In genomic region chr12:77501466-77502240, GRCm38 (mm10) we compare ENCODE assay signal across 12 mouse cellular contexts.
DNase-seq lines count a peak whose midpoint lies in the region; ATAC-seq and TF ChIP-seq lines count a peak whose summit lies in the region.
"Had no signal": no experiment of that assay in that cellular context is flagged by ENCODE, and none has a peak within 500 bp of the region (broad histone marks: within the 10 kb centered on the region; RNA-seq: fewer than 3 reads in every experiment).

No protein-coding gene starts in this region.

- no peak overlapping the region for H3K27ac ChIP-seq in liver, embryonic 15.5 days (replicated peaks)
- peak overlapping the region; percentile 22; the same call in 1 of the 2 replicates for H3K27ac ChIP-seq in hindbrain, postnatal 0 days
- H3K27ac ChIP-seq: embryonic facial prominence, embryonic 15.5 days; gastrocnemius, adult 2 months; limb, embryonic 15.5 days had no signal

- ATAC-seq in liver, embryonic 15.5 days (ENCODE audit: insufficient read depth), result 0 out of 2 replicates have a peak, but pooled peaks have one; percentile 31
- peak; percentile 70 for ATAC-seq in hindbrain, postnatal 0 days
- ATAC-seq in megakaryocyte progenitor cell, adult 5-6 weeks (replicated peaks; ENCODE audit: poor library complexity), result peak; percentile 48

- no peak overlapping the region for H3K4me2 ChIP-seq in liver, embryonic 15.5 days
- no peak overlapping the region for H3K4me2 ChIP-seq in hindbrain, postnatal 0 days (ENCODE audit: low read depth, low read length)
- H3K4me2 ChIP-seq: embryonic facial prominence, embryonic 15.5 days; limb, embryonic 15.5 days had no signal

- H3K9me3 ChIP-seq in liver, embryonic 15.5 days (replicated peaks), result no peaks in the 10 kb centered on the region
- no peaks in the 10 kb centered on the region for H3K9me3 ChIP-seq in hindbrain, postnatal 0 days (ENCODE audit: low read length)
- H3K9me3 ChIP-seq: embryonic facial prominence, embryonic 15.5 days; limb, embryonic 15.5 days; megakaryocyte, embryonic 14.5 days had no signal

- H3K36me3 ChIP-seq in liver, embryonic 15.5 days (replicated peaks), result no peaks in the 10 kb centered on the region
- no peaks in the 10 kb centered on the region for H3K36me3 ChIP-seq in hindbrain, postnatal 0 days (ENCODE audit: insufficient read depth, low read length)
- H3K36me3 ChIP-seq: embryonic facial prominence, embryonic 15.5 days; limb, embryonic 15.5 days had no signal

- peak; percentile 24 to 40 for DNase-seq in cerebellum, postnatal 14 days
- no peak for DNase-seq in cerebellum, adult 11 months
- DNase-seq in liver, result no peak
- peak; percentile 52 for DNase-seq in hindbrain, postnatal 0 days (ENCODE audit: low spot score)
- DNase-seq in thymus, adult 18-20 months, result no peak
- no peak for DNase-seq in frontal cortex, postnatal 10 days (ENCODE audit: low spot score in 2 of 2)
- DNase-seq: gastrocnemius, adult 2 months had no signal

- no peaks in the 10 kb centered on the region; the same call in 1 of the 2 replicates for H3K4me1 ChIP-seq in liver, embryonic 15.5 days (replicated peaks)
- no peaks in the 10 kb centered on the region for H3K4me1 ChIP-seq in hindbrain, postnatal 0 days (ENCODE audit: insufficient read depth, low read length)
- H3K4me1 ChIP-seq: embryonic facial prominence, embryonic 15.5 days; limb, embryonic 15.5 days had no signal

- WGBS in liver, embryonic 15.5 days (ENCODE audit: insufficient replicate concordance), result 43% methylated on average over 7 of the region's 7 CpGs
- WGBS in hindbrain, postnatal 0 days, result 45% methylated on average over 7 of the region's 7 CpGs

- H3K27me3 ChIP-seq in liver, embryonic 15.5 days, result no peaks in the 10 kb centered on the region
- no peaks in the 10 kb centered on the region for H3K27me3 ChIP-seq in hindbrain, postnatal 0 days (ENCODE audit: insufficient read depth, low read length)
- H3K27me3 ChIP-seq: embryonic facial prominence, embryonic 15.5 days; limb, embryonic 15.5 days had no signal

- no peak overlapping the region for H3K9ac ChIP-seq in liver, embryonic 15.5 days
- no peak overlapping the region for H3K9ac ChIP-seq in hindbrain, postnatal 0 days (replicated peaks; ENCODE audit: low read length)
- H3K9ac ChIP-seq: embryonic facial prominence, embryonic 15.5 days; limb, embryonic 15.5 days had no signal

- no peak for TF ChIP-seq CTCF in hindbrain, postnatal 0 days (IDR thresholded peaks at IDR 0.05; ENCODE audit: low read depth)

- no peak overlapping the region for H3K4me3 ChIP-seq in liver, embryonic 15.5 days (replicated peaks)
- no peak overlapping the region for H3K4me3 ChIP-seq in hindbrain, postnatal 0 days (ENCODE audit: low read length)
- H3K4me3 ChIP-seq: embryonic facial prominence, embryonic 15.5 days; gastrocnemius, adult 2 months; limb, embryonic 15.5 days; megakaryocyte, embryonic 14.5 days had no signal

Comparison
In these comparisons a context has a peak if more than half of its experiments do, and no peak if none do; other contexts are left out.
1. DNase-seq: peak in cerebellum, postnatal 14 days (2 of 2) and hindbrain, postnatal 0 days (single experiment); none in cerebellum, adult 11 months (single experiment), liver (single experiment), thymus, adult 18-20 months (0 of 2) and frontal cortex, postnatal 10 days (0 of 2).
2. Peak in every context shown above with its lines, with median percentiles within 50 percentile points of each other: ATAC-seq.